Mouse (Mus musculus) induced T-regulatory cell, adult 2 months (primary cell): Measurements from ENCODE around the gene Psrc1.

Experiments used
- DNase-seq: peaks from one replicate; pipeline ENCODE4 v3.0.0-alpha.2; 2012; ENCODE audit warnings: low read depth

Gene Psrc1

DNA sequence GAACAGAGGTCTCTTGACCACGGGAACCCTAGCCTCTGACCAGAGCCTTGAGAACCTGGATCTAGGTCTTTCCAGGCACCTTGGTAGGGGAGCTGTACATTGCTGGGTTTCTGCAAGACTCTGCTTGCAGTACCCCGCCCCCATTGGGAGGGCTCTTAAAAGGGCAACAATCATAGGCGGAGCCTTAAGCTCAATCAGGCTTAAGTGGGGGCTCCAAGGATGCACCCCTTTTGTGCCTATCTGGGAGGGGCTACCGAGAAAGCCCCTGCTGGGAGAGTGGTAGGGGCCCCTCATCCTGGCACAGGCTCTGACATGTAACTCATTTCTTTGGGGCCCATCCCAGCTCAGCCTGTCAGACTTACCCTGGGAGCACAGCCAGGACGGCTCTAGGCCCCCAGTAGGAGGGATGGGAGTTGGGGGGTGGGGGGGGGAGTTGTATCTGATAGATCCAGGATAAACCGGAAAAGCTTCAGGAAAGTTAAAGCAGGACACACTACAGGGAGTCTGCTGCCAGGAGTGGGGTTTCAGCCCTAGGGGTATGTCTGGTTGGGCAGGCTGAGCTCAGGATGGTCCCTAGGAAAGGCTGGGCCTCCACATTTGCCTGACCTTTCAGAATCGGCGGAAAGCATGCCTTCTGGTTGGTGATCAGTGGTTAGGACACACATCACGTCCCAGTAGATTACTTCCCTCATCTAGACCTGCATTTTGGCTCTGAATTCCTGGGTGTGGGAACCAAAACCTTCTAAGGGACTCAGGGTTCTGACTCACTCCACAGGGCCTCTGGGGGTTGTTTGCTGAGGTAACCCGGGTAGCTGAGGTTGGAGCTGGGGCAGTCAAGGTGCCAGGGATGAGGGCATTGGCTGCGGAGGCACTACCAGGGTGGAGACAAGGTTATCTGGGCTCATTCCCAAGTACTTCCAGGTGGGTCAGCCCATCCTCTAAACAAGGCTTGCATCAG is 40.5 kb downstream of the Psrc1 start:
- peak; percentile 44 for DNase-seq

DNA sequence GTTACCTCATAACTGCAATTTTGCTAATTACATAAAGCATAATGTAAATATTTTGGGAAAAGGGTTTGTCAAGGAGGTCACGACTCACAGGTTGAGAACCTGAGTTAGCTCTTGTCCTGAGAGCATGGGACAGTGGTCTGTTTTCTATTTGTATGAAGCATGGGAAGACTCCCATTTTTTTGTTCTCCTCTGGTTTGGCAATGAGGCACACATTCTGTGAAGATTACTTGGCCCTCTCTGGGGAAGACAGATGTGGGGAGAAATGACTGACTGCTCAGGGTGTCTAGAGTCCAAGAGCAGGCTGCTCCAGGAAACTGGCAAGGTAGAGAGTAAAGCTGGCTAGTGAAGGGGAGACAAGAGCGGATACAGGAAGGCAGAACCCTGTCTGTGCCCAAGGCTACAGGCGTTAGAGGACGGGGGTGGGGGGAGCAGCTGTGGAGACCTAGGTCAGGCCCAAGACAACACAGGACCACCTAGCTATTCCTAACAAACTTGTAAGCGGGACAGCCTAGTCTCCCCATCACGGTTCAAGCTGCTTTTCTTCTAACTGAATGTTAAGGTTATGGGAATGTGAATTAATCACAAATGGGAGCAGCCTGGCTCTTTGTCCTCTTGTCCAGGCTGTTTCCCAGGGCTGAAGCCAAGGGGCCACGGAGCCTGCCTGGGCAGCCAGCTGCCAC is 41.4 kb downstream of the Psrc1 start:
- no peak for DNase-seq

DNA sequence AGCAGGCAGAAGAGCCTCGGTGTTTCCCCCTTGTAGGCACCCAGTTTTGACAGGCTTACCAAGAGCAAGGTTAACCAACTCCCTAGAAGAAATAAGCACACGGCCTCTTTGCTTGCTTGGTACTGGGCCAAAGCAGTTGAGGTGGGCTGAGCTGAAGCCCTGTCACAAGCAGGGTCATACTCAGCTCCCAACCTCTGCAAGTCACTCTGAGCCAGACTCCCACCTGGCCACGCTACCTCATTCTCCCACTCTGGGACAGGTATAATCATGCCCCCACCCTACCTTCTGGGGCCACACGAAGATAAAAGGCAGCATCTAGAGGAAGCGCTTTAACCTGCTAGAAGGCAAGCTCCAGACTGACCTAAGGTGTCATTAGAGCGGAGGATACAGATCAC is 42.0 kb downstream of the Psrc1 start:
- DNase-seq = no peak

DNA sequence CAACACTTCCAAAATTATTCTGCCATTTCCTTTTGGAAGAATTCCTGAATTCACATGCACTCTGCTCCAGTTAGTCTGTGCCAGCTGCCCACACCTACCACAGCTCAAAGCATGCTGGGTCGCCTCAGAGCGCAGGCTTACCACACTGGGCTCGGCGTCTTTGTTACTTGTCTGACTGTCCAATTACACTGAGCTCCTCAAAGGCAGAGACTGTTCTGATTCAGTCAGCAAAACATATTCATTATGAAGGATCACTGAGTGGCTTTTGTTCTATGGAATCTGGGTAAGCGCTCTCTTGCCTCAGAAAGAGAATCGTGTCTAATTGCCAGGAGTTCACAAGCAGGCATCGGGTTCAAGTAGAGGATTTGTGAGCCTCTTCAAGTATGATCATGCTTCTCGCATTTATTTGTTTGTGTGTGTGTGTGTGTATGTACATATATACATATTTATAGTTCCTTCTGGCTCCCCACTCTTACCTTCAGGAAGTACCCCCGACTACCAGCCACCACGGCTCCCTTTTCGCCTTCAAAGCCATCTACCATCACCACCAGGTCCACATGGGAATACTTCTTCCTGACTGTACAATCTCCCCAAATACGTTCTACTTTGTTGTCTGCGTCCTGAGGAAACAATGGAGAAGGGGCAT is 49.0 kb downstream of the Psrc1 start:
- no peak for DNase-seq

DNA sequence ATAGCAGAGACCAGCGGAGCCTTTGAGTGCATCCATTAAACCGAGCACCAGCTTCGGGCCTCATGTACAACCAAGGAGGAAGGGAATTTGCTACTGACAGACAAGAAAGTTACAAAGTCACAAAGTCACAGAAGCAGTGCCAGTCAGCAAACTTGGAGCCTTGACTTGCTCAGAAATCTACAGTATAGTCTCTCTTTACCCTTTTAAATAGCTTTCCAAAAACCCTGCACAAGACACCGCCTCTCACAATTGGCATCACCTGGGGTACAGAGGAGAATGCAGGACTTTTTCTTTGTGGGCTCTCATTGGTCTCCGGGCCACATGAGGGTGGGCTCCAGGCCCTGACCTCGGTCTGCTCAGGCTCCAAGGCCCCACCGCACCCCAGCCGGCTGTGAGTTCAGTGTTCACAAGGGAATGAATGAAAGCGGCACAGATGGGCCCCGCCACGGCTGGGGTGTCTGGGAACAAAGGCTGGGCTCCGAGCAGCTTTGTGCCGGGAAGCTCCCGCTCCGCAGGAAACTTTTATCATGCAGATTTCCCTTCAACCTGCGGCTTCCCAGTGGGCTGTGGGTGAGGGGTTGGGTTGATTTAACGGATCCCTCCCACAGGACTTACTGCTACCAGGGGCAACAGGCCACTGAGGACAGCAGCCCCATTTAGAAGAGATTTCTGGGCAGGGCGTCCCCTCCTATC is 49.7 kb downstream of the Psrc1 start:
- no peak for DNase-seq

DNA sequence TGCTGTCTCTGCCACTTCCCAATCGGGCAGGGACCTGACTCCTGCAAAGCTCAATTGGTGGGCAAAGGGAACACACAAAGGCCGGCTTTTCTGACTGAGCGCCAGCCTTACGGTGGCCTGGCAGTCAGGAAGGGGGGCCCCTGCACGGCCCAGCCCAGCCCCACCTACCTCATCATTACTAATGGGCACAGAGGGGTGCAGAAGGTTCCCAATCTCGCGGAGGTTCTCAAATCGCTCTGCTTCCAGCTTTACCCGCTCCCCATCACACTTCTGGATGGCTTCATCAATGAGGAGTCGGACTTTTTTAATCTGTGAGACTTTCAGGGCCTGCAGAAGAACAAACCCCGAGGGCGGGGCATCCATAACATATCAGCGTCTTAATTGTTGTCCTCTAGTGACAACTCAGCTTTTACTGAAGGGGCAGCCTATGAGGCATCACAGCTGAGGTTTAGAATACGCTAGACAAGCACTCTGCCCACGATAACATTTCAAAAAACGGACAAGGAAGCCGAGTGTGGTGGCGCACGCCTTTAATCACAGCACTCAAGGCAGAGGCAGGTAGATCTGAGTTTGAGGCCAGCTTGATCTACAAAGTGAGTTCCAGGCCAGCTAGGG is 50.3 kb downstream of the Psrc1 start:
- no peak for DNase-seq

DNA sequence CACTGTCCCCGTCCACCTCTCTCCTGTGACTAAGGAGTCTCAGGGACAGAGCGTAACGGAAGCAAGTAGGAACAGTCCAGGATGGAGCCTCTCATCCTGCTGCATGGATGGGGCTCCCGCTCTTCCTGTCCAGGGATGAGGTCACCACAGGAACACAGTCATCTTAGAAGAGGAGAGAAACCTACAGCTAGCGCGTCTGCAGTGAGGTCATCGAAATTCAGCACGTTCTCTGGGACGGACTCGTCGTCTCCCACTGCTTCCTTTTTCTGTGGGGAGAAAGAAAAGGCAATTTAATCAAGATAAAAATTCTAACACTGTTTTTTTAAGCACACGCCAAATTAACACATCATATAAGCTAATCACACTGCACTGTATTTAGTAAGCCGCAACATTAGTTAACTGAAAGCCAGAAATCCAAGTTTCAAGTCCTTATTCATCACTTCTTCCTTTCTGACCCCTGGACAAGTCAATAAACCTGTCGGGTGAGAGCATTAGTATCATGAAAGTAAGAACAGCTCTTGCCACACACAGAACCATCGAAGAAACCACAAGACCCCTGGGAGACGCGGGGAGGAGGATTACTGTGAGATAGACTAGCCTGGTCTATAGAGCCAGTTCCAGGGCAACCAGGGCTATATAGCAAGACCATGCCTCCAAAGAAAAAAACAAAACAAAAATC is 52.2 kb downstream of the Psrc1 start:
- peak; percentile 48 for DNase-seq

DNA sequence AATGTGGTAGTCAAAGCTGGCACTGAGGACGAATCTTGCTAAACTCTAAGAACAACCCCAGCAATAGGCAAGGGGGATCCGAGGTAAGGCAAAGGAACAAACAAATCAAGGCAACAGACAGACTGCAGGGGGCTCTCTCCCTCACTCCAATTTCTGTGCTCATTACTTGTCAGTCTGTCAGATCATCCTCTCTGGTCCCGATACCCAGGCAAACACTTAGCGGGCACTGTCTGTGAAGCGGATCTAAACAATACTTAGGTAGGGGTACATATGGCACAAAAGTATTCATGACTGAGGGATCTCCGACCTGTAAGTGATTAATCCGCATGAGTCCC is 52.7 kb downstream of the Psrc1 start:
- DNase-seq = no peak
